Mouse (Mus musculus): Measurements from ENCODE around the gene Olfr1357. TPM values are rescaled to one million over a fixed set of nuclear protein-coding genes. Genes with fewer than 3 reads are reported as not detected.

The Olfr1357 gene
- not detected in 2 replicates for polyA plus RNA-seq (2012; rRNA removed)

DNA sequence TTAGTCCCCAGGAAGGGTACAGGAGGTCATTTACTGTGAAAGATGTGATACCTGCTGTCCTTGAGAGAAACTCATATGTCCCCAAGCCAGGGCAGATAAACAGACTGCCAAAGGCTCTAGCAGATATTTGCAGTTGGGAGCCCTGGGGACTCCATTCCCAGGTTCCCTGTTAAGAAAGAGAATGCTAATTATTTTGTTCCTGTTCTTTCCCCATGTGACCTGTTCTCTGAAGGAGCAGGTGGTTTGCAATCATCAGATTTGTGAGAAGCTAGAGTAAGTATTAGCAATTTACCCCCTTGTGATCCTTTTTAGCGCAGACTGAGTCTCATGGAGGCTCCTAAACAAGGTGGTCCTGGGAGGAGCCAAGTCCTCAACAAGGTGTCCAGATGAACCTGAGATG lies at the start of gene Olfr1357:
TSS of gene Olfr1357 (minus strand) at position 101 of the 400 bp plus-strand sequence.

DNA sequence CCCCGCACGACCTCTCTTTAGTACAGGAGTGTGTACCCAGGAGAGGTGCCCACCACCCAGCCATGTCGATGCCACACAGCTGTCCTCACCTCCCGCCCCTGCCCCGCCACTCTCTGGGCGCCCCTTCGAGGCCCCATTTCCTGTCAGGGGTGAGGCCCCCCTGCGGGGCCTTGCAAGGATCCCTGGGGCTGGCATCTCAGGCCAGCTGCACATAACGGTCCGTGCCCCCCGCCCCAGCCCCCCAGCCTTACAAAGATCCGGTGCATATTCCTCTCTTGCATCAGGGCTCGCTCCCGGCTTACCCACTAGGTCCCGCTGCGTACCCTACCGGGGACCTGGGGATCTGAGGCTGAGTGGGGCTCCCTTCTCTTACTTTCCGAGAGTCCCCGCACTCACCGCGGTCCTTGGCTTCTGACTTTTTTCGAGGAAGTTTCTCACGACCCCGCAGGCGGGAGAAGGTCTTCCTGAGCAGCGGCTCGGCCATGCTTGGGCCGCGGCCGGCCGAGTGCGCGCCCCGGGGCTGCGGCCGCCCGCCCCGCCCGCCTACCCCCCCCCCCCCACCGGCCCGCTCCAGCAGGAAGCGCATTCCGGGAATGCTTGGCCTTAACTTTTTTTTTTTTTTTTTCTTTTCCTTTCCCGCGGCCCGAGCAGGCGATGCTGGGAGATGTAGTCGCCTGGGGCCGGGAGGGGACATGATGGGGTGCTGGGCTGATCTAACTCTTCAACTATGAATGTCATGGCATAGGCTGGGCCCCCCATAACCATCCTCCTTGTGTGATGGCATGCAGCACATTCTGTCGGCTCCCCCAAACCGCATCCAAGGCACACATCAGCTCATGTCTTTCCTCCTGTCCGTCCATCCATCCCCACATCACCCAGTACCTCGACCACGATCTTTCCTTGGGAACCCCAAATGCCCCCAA lies 26.2 kb downstream of the Olfr1357 start, which contains the start of gene Syde1:
TSS of gene Syde1 (minus strand) at position 559 of the 923 bp plus-strand sequence.

DNA sequence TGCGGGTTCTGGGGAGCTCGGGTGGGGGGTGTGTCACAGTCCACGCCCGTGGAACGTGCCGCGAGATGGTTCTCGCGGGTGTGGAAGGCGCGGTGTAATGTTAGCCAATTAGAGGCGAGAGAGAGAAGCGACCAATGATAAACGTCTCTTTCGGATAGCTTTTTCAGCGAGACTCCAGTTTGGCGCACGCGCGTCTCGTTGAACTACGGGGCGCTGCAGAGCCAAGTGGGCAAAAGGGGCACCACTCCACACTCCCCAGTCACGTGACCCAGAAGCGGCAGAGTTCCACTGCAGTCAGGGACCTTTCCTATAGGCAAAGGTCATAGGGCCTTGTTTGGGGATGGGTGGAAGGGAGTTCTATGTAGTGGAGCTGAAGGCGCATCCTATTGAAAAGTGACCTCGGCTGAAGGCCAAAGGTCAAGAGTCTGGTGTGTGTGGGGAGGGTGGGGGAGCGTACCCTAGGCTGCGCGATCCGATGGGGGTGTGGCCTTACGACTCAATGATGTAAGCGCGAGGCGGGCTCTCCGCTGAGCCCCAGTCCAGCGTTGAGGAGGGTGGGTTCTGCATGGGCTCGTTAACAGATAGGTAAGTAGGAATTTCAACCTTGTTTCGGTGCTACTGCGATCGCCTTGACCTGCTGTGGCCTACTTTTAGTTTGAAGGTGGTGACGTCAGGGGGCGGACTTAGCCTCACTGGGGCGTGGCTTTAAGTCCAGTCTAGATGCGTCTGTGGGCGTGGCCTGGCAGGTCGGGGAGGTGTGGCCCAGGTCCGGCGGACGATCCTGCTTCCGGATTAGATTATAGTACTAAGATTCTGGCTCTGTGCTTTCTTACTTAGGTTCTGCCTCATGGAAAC lies 43.4 kb downstream of the Olfr1357 start, which contains the start of gene Ilvbl:
TSS of gene Ilvbl (plus strand) at position 97 of the 855 bp plus-strand sequence.

Other genes with a start within 250 kb of the Olfr1357 start
- 108 and 109 TPM in 2 replicates for gene Rrp1, start 205.0 kb downstream of the Olfr1357 start, polyA plus RNA-seq (2012; rRNA removed)
- 21.9 and 33.3 TPM in 2 replicates for gene Cstb, start 192.4 kb downstream of the Olfr1357 start, polyA plus RNA-seq (2012; rRNA removed)
- 100 and 109 TPM in 2 replicates for gene Pdxk, start 153.1 kb downstream of the Olfr1357 start, polyA plus RNA-seq (2012; rRNA removed)
- 0.95 and 2.0 TPM in 2 replicates for gene Olfr1358, start 100.6 kb downstream of the Olfr1357 start, polyA plus RNA-seq (2012; rRNA removed)
- gene Ilvbl, start 43.7 kb downstream of the Olfr1357 start, polyA plus RNA-seq (2012; rRNA removed): 68.0 and 70.5 TPM in 2 replicates
- 52.4 and 59.3 TPM in 2 replicates for gene Syde1, start 26.1 kb downstream of the Olfr1357 start, polyA plus RNA-seq (2012; rRNA removed)
- not detected in 2 replicates for gene Casp14, start 100.2 kb upstream of the Olfr1357 start, polyA plus RNA-seq (2012; rRNA removed)
- gene Ccdc105, start 135.0 kb upstream of the Olfr1357 start, polyA plus RNA-seq (2012; rRNA removed): 0.28 and 0.56 TPM in 2 replicates
- gene Slc1a6, start 162.4 kb upstream of the Olfr1357 start, polyA plus RNA-seq (2012; rRNA removed): 6.0 and 6.4 TPM in 2 replicates
- gene Olfr1356, start 234.1 kb upstream of the Olfr1357 start, polyA plus RNA-seq (2012; rRNA removed): not detected in 2 replicates

Data from ovary, adult 2 months (tissue).